Mouse (Mus musculus) liver, embryonic 14.5 days (tissue): ENCODE data around the gene Sirt4.

Experiments used
- CTCF ChIP-seq: IDR thresholded peaks from 2 replicates; pipeline ENCODE4 v1.5.1; 2016; ENCODE audit warnings: antibody characterized with exemption, low read depth, control low read depth
- EP300 ChIP-seq: IDR thresholded peaks from 2 replicates; pipeline ENCODE4 v1.6.1; 2016; ENCODE audit warnings: antibody characterized with exemption, low read depth

DNA sequence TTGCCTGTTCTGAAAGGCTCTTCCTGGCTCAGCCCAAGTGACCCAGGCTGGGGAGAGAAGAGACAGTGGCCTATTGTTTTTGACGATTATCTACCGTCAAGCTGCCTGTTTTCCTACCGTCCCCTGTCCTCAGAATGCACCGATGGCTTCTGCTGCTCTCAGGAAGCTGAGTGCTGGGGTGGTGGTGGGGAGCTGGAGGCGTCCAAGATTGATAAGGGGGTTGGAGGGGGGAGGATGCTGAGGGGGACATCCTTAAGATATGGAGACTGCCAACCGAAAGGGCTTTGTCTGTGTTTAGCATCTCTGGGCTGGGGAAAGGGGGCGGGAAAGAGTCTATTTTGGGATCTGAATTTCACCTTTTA is 52.6 kb downstream of the Sirt4 start:
- no peak for TF ChIP-seq CTCF
- TF ChIP-seq EP300: no peak
